Mouse (Mus musculus) megakaryocyte progenitor cell, adult 5-6 weeks (primary cell): ENCODE measurements around the gene Nkpd1. TPM values are rescaled to one million over a fixed set of nuclear protein-coding genes. Genes with fewer than 3 reads are reported as not detected.

Experiments
- ATAC-seq: replicated peaks from 2 replicates; pipeline ENCODE4 v1.8.0; 2016; ENCODE audit warnings: mild to moderate bottlenecking, moderate TSS enrichment, inconsistent platforms; ENCODE audit not compliant: poor library complexity
- total RNA-seq, 2 experiments: library from RNA; stranded (forward) in 1 of 2; stranded (reverse) in 1 of 2; fragments of 157-497, 149-512 nt in 1 of 2; fragments of 200-1000 nt in 1 of 2; gene quantifications; 2 replicates each; pipeline versions ENCODE4 v1.2.3 to v1.2.4; 2015 to 2017

The Nkpd1 gene
- total RNA-seq, 2 experiments from 2014 or later, result 0.17 TPM; not detected in 1

- no peak for ATAC-seq
These were observed 24.1 kb downstream of the Nkpd1 start for GRCm38 (mm10) chr7:19541681-19542154.

GRCm38 (mm10) chr7:19542155-19542691 is 24.6 kb downstream of the Nkpd1 start:
- ATAC-seq, result no peak

- peak; percentile 81 for ATAC-seq
These were observed 25.9 kb downstream of the Nkpd1 start for GRCm38 (mm10) chr7:19543584-19543983.

GRCm38 (mm10) chr7:19546007-19546406 is 28.4 kb downstream of the Nkpd1 start:
- ATAC-seq, result no peak

GRCm38 (mm10) chr7:19547344-19547969 is 29.8 kb downstream of the Nkpd1 start:
- ATAC-seq, result no peak

- ATAC-seq, result no peak
These were observed 31.8 kb downstream of the Nkpd1 start for GRCm38 (mm10) chr7:19549394-19549793.

GRCm38 (mm10) chr7:19551634-19552033 is 34.0 kb downstream of the Nkpd1 start:
- ATAC-seq, result no peak

- no peak; the same call in 1 of the 2 replicates for ATAC-seq
These were observed 34.8 kb downstream of the Nkpd1 start for GRCm38 (mm10) chr7:19552443-19552842.

- ATAC-seq, result no peak
These were observed 36.5 kb downstream of the Nkpd1 start for GRCm38 (mm10) chr7:19554168-19554567.

GRCm38 (mm10) chr7:19557086-19557485 is 39.4 kb downstream of the Nkpd1 start:
- no peak for ATAC-seq

GRCm38 (mm10) chr7:19557982-19558900 is 40.6 kb downstream of the Nkpd1 start:
- no peak for ATAC-seq

- ATAC-seq, result peak; percentile 26; the same call in 1 of the 2 replicates
These were observed 41.3 kb downstream of the Nkpd1 start for GRCm38 (mm10) chr7:19558965-19559364.

GRCm38 (mm10) chr7:19560491-19561260 is 43.0 kb downstream of the Nkpd1 start:
- no peak for ATAC-seq

- ATAC-seq, result no peak
These were observed 43.8 kb downstream of the Nkpd1 start for GRCm38 (mm10) chr7:19561431-19561764.

- peak; percentile 67 for ATAC-seq
These were observed 44.4 kb downstream of the Nkpd1 start for GRCm38 (mm10) chr7:19561765-19562642.

GRCm38 (mm10) chr7:19562643-19563410 is 45.2 kb downstream of the Nkpd1 start, which contains the start of gene Ppp1r37:
TSS of gene Ppp1r37 (minus strand) at chr7:19563076.
- ATAC-seq, result no peak

- peak; percentile 63 for ATAC-seq
These were observed 46.2 kb downstream of the Nkpd1 start for GRCm38 (mm10) chr7:19563884-19564283.

GRCm38 (mm10) chr7:19564455-19564854 is 46.8 kb downstream of the Nkpd1 start:
- no peak for ATAC-seq

- no peak for ATAC-seq
These were observed 48.2 kb downstream of the Nkpd1 start for GRCm38 (mm10) chr7:19565803-19566202.
